Mouse (Mus musculus): ENCODE data around the gene Fam71e2. TPM values are rescaled to one million over a fixed set of nuclear protein-coding genes. Genes with fewer than 3 reads are reported as not detected.
"Not testable (repeated sequence)": the region's sequence is repeated elsewhere in the genome, so short reads cannot be mapped to it uniquely, and the experiment has no call there.

The Fam71e2 gene
- not detected in 2 replicates for polyA plus RNA-seq (2015; fragmentation: Nextera tagmentation; extraction: Ambion mirVana)

GRCm38 (mm10) chr7:4771202-4771601, at the start of gene Fam71e2:
Fam71e2 (minus strand) TSS chr7:4771302.
- WGBS, result 89% methylated on average over 3 of the region's 5 CpGs
- Histone ChIP-seq H3K27ac (ENCODE audit: low read length) (no peak within 1 kb of the TSS), H3K9me3 (ENCODE audit: control insufficient read depth, low read length) (no peaks in the 10 kb centered on the region), H3K4me1 (replicated peaks; ENCODE audit: control insufficient read depth, insufficient read depth, low read length) (no peaks in the 10 kb centered on the region), H3K9ac (replicated peaks; ENCODE audit: low read depth, low read length) (no peak within 1 kb of the TSS), H3K27me3 (replicated peaks; ENCODE audit: control insufficient read depth, insufficient read depth, low read length) (peaks cover 14% of the 10 kb centered on the region), H3K4me3 (replicated peaks; ENCODE audit: low read length) (no peak within 1 kb of the TSS), H3K4me2 (ENCODE audit: low read length) (no peak within 1 kb of the TSS), H3K36me3 (ENCODE audit: control insufficient read depth, insufficient read depth) (no peaks in the 10 kb centered on the region)
- ATAC-seq, result no peak

GRCm38 (mm10) chr7:4816559-4816958, 45.5 kb upstream of the Fam71e2 start:
- H3K9me3 ChIP-seq (ENCODE audit: control insufficient read depth, low read length), result no peaks in the 10 kb centered on the region

GRCm38 (mm10) chr7:4813105-4813791, 42.1 kb upstream of the Fam71e2 start:
- no peaks in the 10 kb centered on the region for H3K27me3 ChIP-seq (replicated peaks; ENCODE audit: control insufficient read depth, insufficient read depth, low read length)
- peak overlapping the region; percentile 75 for H3K4me3 ChIP-seq (replicated peaks; ENCODE audit: low read length)
- 27% methylated on average over 8 of the region's 8 CpGs for WGBS
- peaks cover 3% of the 10 kb centered on the region; the same call in 1 of the 2 replicates for H3K36me3 ChIP-seq (ENCODE audit: control insufficient read depth, insufficient read depth)
- ATAC-seq, result no peak
- peak overlapping the region; percentile 84 for H3K9ac ChIP-seq (replicated peaks; ENCODE audit: low read depth, low read length)
- no peaks in the 10 kb centered on the region for H3K9me3 ChIP-seq (ENCODE audit: control insufficient read depth, low read length)
- peaks cover 28% of the 10 kb centered on the region for H3K4me1 ChIP-seq (replicated peaks; ENCODE audit: control insufficient read depth, insufficient read depth, low read length)
- H3K27ac ChIP-seq (ENCODE audit: low read length), result peak overlapping the region; percentile 94
- peak overlapping the region; percentile 65 for H3K4me2 ChIP-seq (ENCODE audit: low read length)

More at GRCm38 (mm10) chr7:4816559-4816958, 45.5 kb upstream of the Fam71e2 start:
- H3K4me2 ChIP-seq (ENCODE audit: low read length), result no peak overlapping the region
- H3K9ac ChIP-seq (replicated peaks; ENCODE audit: low read depth, low read length), result no peak overlapping the region
- ATAC-seq, result no peak
- H3K4me3 ChIP-seq (replicated peaks; ENCODE audit: low read length), result no peak overlapping the region
- H3K27ac ChIP-seq (ENCODE audit: low read length), result no peak overlapping the region
- no peaks in the 10 kb centered on the region for H3K36me3 ChIP-seq (ENCODE audit: control insufficient read depth, insufficient read depth)
- peaks cover 7% of the 10 kb centered on the region for H3K4me1 ChIP-seq (replicated peaks; ENCODE audit: control insufficient read depth, insufficient read depth, low read length)
- H3K27me3 ChIP-seq (replicated peaks; ENCODE audit: control insufficient read depth, insufficient read depth, low read length), result no peaks in the 10 kb centered on the region

GRCm38 (mm10) chr7:4812303-4813104, 41.4 kb upstream of the Fam71e2 start, which contains the start of gene Ube2s:
Ube2s (minus strand) TSS chr7:4812590.
- Histone ChIP-seq H3K27me3 (replicated peaks; ENCODE audit: control insufficient read depth, insufficient read depth, low read length) (no peaks in the 10 kb centered on the region), H3K4me1 (replicated peaks; ENCODE audit: control insufficient read depth, insufficient read depth, low read length) (peaks cover 28% of the 10 kb centered on the region), H3K36me3 (ENCODE audit: control insufficient read depth, insufficient read depth) (peaks cover 4% of the 10 kb centered on the region; the same call in 1 of the 2 replicates), H3K4me3 (replicated peaks; ENCODE audit: low read length) (peak within 1 kb of the TSS; percentile 75), H3K27ac (ENCODE audit: low read length) (peak within 1 kb of the TSS; percentile 94), H3K9me3 (ENCODE audit: control insufficient read depth, low read length) (no peaks in the 10 kb centered on the region), H3K4me2 (ENCODE audit: low read length) (peak within 1 kb of the TSS; percentile 90), H3K9ac (replicated peaks; ENCODE audit: low read depth, low read length) (peak within 1 kb of the TSS; percentile 84)
- peak; percentile 99 for ATAC-seq
- WGBS, result under 1% methylated on average over 62 of the region's 62 CpGs

- Histone ChIP-seq H3K27ac (ENCODE audit: low read length) (peak overlapping the region; percentile 94), H3K4me2 (ENCODE audit: low read length) (peak overlapping the region; percentile 90), H3K9me3 (ENCODE audit: control insufficient read depth, low read length) (no peaks in the 10 kb centered on the region), H3K27me3 (replicated peaks; ENCODE audit: control insufficient read depth, insufficient read depth, low read length) (no peaks in the 10 kb centered on the region), H3K9ac (replicated peaks; ENCODE audit: low read depth, low read length) (peak overlapping the region; percentile 84), H3K4me3 (replicated peaks; ENCODE audit: low read length) (peak overlapping the region; percentile 75), H3K4me1 (replicated peaks; ENCODE audit: control insufficient read depth, insufficient read depth, low read length) (peaks cover 28% of the 10 kb centered on the region), H3K36me3 (ENCODE audit: control insufficient read depth, insufficient read depth) (peaks cover 10% of the 10 kb centered on the region; the same call in 1 of the 2 replicates)
- no peak for ATAC-seq
- WGBS, result under 1% methylated on average over 28 of the region's 36 CpGs
Observed at GRCm38 (mm10) chr7:4811842-4812302, 40.8 kb upstream of the Fam71e2 start.

- not testable (repeated sequence) for H3K9me3 ChIP-seq (ENCODE audit: control insufficient read depth, low read length); H3K36me3 ChIP-seq (ENCODE audit: control insufficient read depth, insufficient read depth); H3K27ac ChIP-seq (ENCODE audit: low read length); ATAC-seq; H3K27me3 ChIP-seq (replicated peaks; ENCODE audit: control insufficient read depth, insufficient read depth, low read length)
- Histone ChIP-seq H3K4me2 (ENCODE audit: low read length) (peak overlapping the region; percentile 90), H3K4me1 (replicated peaks; ENCODE audit: control insufficient read depth, insufficient read depth, low read length) (peaks cover 28% of the 10 kb centered on the region), H3K4me3 (replicated peaks; ENCODE audit: low read length) (peak overlapping the region; percentile 75), H3K9ac (replicated peaks; ENCODE audit: low read depth, low read length) (peak overlapping the region; percentile 84)
- 36% methylated on average over 10 of the region's 10 CpGs for WGBS
Observed at GRCm38 (mm10) chr7:4811131-4811530, 40.0 kb upstream of the Fam71e2 start.

GRCm38 (mm10) chr7:4806716-4807115, 35.6 kb upstream of the Fam71e2 start:
- H3K9me3 ChIP-seq (ENCODE audit: control insufficient read depth, low read length), result no peaks in the 10 kb centered on the region
- H3K27ac ChIP-seq (ENCODE audit: low read length), result no peak overlapping the region
- 89% methylated on average over 7 of the region's 7 CpGs for WGBS
- H3K27me3 ChIP-seq (replicated peaks; ENCODE audit: control insufficient read depth, insufficient read depth, low read length), result no peaks in the 10 kb centered on the region
- peaks cover 20% of the 10 kb centered on the region for H3K4me1 ChIP-seq (replicated peaks; ENCODE audit: control insufficient read depth, insufficient read depth, low read length)
- no peak overlapping the region for H3K4me2 ChIP-seq (ENCODE audit: low read length)
- H3K4me3 ChIP-seq (replicated peaks; ENCODE audit: low read length), result no peak overlapping the region
- H3K36me3 ChIP-seq (ENCODE audit: control insufficient read depth, insufficient read depth), result peaks cover 13% of the 10 kb centered on the region
- H3K9ac ChIP-seq (replicated peaks; ENCODE audit: low read depth, low read length), result no peak overlapping the region
- peak; percentile 42; the same call in 1 of the 2 replicates for ATAC-seq

GRCm38 (mm10) chr7:4802247-4802646, 31.1 kb upstream of the Fam71e2 start:
- Histone ChIP-seq H3K27me3 (replicated peaks; ENCODE audit: control insufficient read depth, insufficient read depth, low read length) (no peaks in the 10 kb centered on the region), H3K27ac (ENCODE audit: low read length) (no peak overlapping the region), H3K4me3 (replicated peaks; ENCODE audit: low read length) (no peak overlapping the region), H3K36me3 (ENCODE audit: control insufficient read depth, insufficient read depth) (peaks cover 9% of the 10 kb centered on the region), H3K9ac (replicated peaks; ENCODE audit: low read depth, low read length) (no peak overlapping the region), H3K9me3 (ENCODE audit: control insufficient read depth, low read length) (no peaks in the 10 kb centered on the region), H3K4me1 (replicated peaks; ENCODE audit: control insufficient read depth, insufficient read depth, low read length) (no peaks in the 10 kb centered on the region), H3K4me2 (ENCODE audit: low read length) (no peak overlapping the region)
- ATAC-seq, result no peak

GRCm38 (mm10) chr7:4795767-4796433, 24.8 kb upstream of the Fam71e2 start:
- 70% methylated on average over 7 of the region's 7 CpGs for WGBS
- H3K9ac ChIP-seq (replicated peaks; ENCODE audit: low read depth, low read length), result no peak overlapping the region
- no peak for ATAC-seq
- no peak overlapping the region for H3K4me3 ChIP-seq (replicated peaks; ENCODE audit: low read length)
- peaks cover 17% of the 10 kb centered on the region for H3K36me3 ChIP-seq (ENCODE audit: control insufficient read depth, insufficient read depth)
- peaks cover 17% of the 10 kb centered on the region for H3K4me1 ChIP-seq (replicated peaks; ENCODE audit: control insufficient read depth, insufficient read depth, low read length)
- H3K27ac ChIP-seq (ENCODE audit: low read length), result no peak overlapping the region
- H3K4me2 ChIP-seq (ENCODE audit: low read length), result no peak overlapping the region
- H3K9me3 ChIP-seq (ENCODE audit: control insufficient read depth, low read length), result no peaks in the 10 kb centered on the region
- H3K27me3 ChIP-seq (replicated peaks; ENCODE audit: control insufficient read depth, insufficient read depth, low read length), result no peaks in the 10 kb centered on the region
